Mouse (Mus musculus) colon, adult 2 months (tissue): ENCODE measurements around the gene Prr15. TPM values are rescaled to one million over a fixed set of nuclear protein-coding genes. Genes with fewer than 3 reads are reported as not detected.

Experiments used
- polyA plus RNA-seq: library from polyadenylated mRNA; depleted of rRNA; stranded (reverse); fragments of >200 nt; gene quantifications from 2 replicates; pipeline ENCODE4 v1.2.3, GENCODE M21; 2012; rRNA removed

Gene Prr15
- 20.3 and 26.6 TPM in 2 replicates for polyA plus RNA-seq

GRCm38 (mm10) chr6:54325246-54325885 is at the start of gene Prr15:
Prr15 (plus strand) TSS chr6:54325835.

Other genes with a start within 250 kb of the Prr15 start
- 0.75 and 0.93 TPM in 2 replicates for gene Wipf3, start 103.8 kb downstream of the Prr15 start, polyA plus RNA-seq
- 2.6 and 3.2 TPM in 2 replicates for gene Scrn1, start 240.7 kb downstream of the Prr15 start, polyA plus RNA-seq